Mouse (Mus musculus): ENCODE results near the gene Fam184b.
"Not testable (repeated sequence)": the region's sequence is repeated elsewhere in the genome, so short reads cannot be mapped to it uniquely, and the experiment has no call there.

Gene Fam184b

GRCm38 (mm10) chr5:45638806-45639714 lies at the start of gene Fam184b:
Gene Fam184b (minus strand): TSS chr5:45639614.
- peak; percentile 56 for DNase-seq (ENCODE audit: low spot score)

- no peak for DNase-seq (ENCODE audit: low spot score)
Measured at GRCm38 (mm10) chr5:45689152-45689551, 49.7 kb upstream of the Fam184b start.

- no peak for DNase-seq (ENCODE audit: low spot score)
Measured at GRCm38 (mm10) chr5:45686223-45686622, 46.8 kb upstream of the Fam184b start.

- no peak for DNase-seq (ENCODE audit: low spot score)
Measured at GRCm38 (mm10) chr5:45685243-45685642, 45.8 kb upstream of the Fam184b start.

DNA sequence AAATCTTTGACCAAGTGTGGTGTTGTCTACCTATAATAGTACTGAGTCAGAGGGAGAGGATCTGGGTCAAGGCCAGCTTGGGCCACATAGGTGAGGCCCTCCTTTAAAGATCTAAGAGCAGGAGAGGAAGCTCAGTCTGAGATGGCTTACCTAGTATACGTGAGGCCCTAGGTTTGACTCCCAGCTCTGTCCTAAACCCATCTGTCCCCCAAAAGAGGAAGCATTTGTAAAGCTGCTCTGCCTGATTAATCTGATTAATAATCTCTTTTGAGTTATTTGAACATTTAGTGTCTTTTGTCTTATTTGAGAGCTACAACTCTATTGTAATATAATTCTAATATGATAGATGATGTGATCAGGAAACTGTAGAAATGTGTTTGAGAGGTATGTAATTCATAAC lies 44.0 kb upstream of the Fam184b start:
- no peak for DNase-seq (ENCODE audit: low spot score)

- DNase-seq (ENCODE audit: low spot score), result no peak
Measured at GRCm38 (mm10) chr5:45679955-45680354, 40.5 kb upstream of the Fam184b start.

DNA sequence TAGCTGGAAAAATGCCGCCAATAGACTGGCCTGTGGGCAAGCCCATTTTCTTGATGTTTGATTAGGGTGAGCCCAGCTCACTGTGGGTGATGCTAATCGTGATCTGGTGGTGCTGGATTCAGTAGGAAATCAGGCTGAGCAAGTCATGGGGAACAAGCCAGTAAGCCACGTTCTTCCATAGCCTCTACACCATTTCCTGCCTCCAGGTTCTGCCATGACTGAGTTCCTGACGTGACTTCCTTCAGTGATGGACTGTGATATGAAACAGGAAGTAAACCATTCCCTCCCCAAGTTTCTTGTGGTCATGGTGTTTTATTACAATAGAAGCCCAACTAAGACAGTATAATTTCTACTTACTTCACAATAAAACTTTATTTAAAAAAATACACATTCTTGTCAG lies 38.2 kb upstream of the Fam184b start:
- no peak for DNase-seq (ENCODE audit: low spot score)

- no peak for DNase-seq (ENCODE audit: low spot score)
Measured at GRCm38 (mm10) chr5:45675032-45675431, 35.6 kb upstream of the Fam184b start.

DNA sequence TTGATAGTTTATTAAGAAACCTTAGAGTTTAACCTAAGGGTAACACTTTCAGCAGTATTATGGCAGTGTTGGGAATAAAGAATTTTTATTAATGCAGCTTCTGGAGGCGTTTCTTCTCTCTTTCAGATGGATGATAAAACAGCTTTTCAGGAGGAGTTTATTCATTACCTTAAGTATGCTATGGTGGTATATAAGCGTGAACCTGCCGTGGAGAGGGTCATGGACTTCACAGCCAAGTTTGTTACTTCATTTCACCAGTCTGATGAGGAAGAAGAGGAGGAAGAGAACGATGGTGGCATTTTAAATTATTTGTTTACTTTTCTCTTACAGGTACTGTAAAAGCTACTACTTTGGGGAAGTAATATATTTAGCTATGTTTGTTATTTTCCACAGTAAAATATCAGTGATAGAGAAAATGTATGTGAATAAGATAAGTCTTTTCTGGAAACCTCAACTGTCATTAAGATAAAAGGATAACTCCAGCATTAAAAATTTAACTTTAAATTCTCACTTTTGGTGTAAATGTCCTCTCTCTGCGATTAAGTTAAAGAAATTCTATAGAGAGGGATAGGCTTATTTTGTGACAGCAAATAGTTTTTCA lies 31.6 kb upstream of the Fam184b start:
- DNase-seq (ENCODE audit: low spot score), result no peak

DNA sequence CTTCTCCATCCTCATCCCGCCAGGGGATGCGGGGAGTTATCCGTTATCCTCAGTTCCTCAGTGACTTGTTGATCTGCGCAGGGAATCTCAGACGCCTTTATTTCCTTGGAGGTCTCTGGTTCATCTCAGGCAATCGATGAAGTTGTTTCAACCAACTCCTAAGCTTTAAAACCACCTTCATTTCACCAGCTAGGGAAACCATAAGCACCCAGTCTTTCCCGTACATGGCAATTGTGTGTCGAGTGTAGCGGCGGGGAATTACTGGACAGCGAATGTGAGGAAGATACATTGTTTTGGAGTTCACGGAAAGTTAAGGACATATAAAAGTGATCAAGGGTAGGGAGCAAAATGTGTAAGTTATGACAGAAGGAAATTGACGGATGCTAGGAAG lies 30.9 kb upstream of the Fam184b start:
- DNase-seq (ENCODE audit: low spot score), result no peak

DNA sequence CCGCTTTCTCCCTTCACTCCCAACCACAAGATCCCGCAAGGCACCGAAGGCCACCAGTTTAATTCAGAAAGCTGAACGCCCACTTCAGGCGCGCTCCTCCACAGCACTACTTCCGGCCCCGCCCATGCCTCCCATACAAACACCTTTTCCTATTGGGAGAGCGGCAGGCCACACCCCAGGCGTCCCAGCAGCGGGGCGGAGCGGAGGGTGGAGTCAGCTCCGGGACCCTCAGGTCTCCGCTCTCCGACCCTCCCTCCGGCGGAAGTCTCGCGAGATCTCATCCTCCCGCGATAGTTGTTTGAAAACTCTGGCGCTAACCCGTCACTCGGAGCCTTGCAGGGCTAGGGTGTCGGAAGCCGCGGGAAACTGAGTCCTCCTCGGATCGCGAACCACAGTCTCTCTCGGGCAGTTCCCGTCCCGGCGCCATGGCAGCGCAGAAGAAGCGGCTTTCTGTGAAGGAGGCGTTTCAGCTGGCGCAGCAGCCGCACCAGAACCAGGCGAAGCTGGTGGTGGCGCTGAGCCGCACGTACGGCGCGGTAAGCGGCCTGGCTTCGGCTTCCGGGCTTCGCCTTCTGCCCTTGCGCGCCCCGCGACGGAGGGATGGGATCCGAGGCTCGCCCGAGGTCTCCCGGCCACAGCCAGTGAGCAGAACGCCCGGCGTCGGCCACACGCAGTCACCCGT lies 30.3 kb upstream of the Fam184b start, which contains the start of gene Ncapg:
TSS of gene Ncapg (plus strand) at position 322 of the 682 bp plus-strand sequence.
- peak; percentile 96 for DNase-seq (ENCODE audit: low spot score)

GRCm38 (mm10) chr5:45669234-45669597 lies 29.8 kb upstream of the Fam184b start:
- DNase-seq (ENCODE audit: low spot score), result no peak

- peak; percentile 20 for DNase-seq (ENCODE audit: low spot score)
Measured at GRCm38 (mm10) chr5:45668831-45669230, 29.4 kb upstream of the Fam184b start.

DNA sequence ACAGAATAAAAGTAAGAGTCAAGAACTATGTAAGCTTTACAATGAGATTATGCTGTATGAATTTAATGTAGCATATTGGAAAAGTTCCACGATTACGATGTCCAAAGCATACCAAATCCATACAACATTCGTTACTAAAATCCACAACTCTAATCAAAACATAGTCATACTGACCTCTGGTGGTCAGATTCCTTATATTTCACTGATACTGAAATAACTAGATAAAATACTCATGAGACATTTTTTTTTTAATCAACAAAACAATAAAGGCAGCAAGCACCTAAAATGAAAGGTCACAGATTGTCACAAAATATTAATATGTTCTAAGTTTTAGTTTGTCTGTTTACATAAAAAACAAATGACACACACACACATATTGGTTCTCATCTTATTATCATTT lies 28.9 kb upstream of the Fam184b start:
- peak; percentile 69 for DNase-seq (ENCODE audit: low spot score)

- not testable (repeated sequence) for DNase-seq (ENCODE audit: low spot score)
Measured at GRCm38 (mm10) chr5:45658406-45658805, 19.0 kb upstream of the Fam184b start.

- DNase-seq (ENCODE audit: low spot score), result no peak
Measured at GRCm38 (mm10) chr5:45651026-45651703, 11.8 kb upstream of the Fam184b start.

DNA sequence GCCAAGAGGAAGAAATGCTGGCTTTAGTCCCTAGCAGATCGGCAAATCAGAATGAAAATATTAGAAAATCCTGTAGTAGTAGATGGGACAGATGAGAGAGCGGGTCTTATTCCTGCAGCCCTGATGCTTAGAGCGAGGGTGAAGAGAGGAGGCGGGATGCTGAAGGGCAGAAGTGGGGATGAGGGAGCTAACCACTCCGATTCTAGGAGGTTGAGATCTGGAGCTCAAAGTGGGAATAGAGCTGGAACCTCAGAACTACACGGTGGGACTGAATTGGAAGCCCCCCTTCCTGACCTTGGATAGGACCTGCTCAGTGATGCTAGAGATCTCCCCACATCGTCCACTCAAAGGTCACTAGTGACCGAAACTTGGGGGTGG lies 290 bp upstream of the Fam184b start:
- DNase-seq (ENCODE audit: low spot score), result no peak

GRCm38 (mm10) chr5:45638378-45638777 lies 1.0 kb downstream of the Fam184b start:
- no peak for DNase-seq (ENCODE audit: low spot score)

- no peak for DNase-seq (ENCODE audit: low spot score)
Measured at GRCm38 (mm10) chr5:45629470-45629869, 9.9 kb downstream of the Fam184b start.

- peak; percentile 60 for DNase-seq (ENCODE audit: low spot score)
Measured at GRCm38 (mm10) chr5:45627771-45628170, 11.6 kb downstream of the Fam184b start.

DNA sequence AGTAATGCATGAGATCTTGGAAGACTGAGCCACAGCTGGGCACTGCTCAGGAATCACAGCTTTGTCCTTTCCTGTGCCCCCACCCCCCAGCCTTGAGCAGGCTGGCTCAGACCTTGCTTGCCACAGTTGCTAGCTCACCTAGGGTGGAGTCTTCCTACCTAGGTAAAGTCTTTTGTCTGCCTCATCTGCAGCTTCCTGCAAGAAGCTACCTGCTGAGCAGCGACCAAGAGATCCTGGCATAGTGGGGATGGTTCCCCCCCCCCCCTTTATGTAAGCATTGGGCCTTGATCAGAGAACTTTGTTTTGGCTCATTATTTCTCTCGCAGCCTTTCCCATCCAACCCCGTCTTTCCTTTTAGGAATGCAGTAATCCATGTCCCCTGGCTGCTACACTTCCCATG lies 17.9 kb downstream of the Fam184b start:
- no peak for DNase-seq (ENCODE audit: low spot score)

- DNase-seq (ENCODE audit: low spot score), result no peak
Measured at GRCm38 (mm10) chr5:45599056-45599455, 40.4 kb downstream of the Fam184b start.
